Mouse (Mus musculus): Measurements from ENCODE around the gene Dagla. TPM values are rescaled to one million over a fixed set of nuclear protein-coding genes. Genes with fewer than 3 reads are reported as not detected.

The Dagla gene
- total RNA-seq, 2 experiments from 2014 or later = 121 to 142 TPM

- DNase-seq (ENCODE audit: extremely low spot score in 1 of 2, low spot score in 1 of 2) = no peak
These were observed 4.3 kb upstream of the Dagla start for GRCm38 (mm10) chr19:10308990-10309389.

DNA sequence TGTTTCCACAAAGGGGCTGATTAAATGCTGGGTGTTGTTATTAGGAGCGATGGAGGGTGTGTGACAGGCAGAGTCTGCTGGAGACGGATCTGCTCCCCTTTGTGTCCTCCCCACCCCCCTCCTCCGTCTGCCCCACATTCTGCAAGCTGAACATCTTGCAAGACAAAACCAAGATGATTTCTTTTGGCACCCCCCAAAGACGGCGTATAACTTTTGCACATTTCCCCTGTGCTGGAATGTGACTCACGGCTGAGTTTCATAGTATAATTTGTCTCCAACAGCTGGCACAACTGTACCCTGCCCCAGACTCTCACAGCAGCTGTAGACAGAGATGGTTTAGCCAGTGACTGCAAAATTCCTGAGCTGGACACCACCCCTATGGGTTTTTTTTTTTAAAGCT lies 3.3 kb upstream of the Dagla start:
- DNase-seq (ENCODE audit: extremely low spot score in 1 of 2, low spot score in 1 of 2) = no peak

GRCm38 (mm10) chr19:10307351-10307750 lies 2.7 kb upstream of the Dagla start:
- DNase-seq (ENCODE audit: extremely low spot score in 1 of 2, low spot score in 1 of 2) = no peak

DNA sequence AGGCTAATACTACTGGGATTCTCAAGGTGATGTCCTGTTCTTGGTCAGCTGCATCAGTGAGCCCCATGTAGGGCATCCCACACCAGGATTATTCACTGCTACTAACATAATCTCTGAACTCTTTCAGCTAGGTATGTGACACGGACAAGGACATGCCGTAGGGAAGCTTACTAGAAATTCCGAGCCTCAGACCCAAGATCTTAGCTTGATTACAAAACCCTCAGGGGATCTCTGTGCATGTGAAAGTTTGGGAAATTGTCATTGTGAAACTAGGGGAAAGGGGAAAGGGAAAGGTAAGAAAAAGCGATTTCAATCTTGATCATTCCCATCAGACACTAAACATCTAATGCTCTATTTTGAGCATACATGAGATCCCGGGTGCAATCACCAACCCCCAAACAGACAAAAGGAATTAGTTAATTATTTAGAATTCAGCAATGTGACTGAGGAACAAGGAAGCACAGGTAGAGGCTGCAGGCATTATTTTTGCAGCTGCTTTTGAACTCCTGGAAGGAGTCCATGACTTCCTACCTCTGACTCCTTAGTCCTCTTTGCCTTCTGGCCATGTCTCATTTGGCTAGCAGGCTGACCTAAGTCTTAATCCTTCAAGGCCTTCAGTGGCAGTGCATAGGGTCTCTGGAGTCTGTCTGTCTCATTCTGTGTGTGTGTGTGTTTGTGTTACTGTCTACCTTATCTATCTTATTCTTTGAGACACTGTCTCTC lies 2.0 kb upstream of the Dagla start:
- no peak for DNase-seq (ENCODE audit: extremely low spot score in 1 of 2, low spot score in 1 of 2)

GRCm38 (mm10) chr19:10305640-10306039 lies 963 bp upstream of the Dagla start:
- DNase-seq (ENCODE audit: extremely low spot score in 1 of 2, low spot score in 1 of 2) = no peak

- DNase-seq (ENCODE audit: extremely low spot score in 1 of 2, low spot score in 1 of 2) = no peak
These were observed 282 bp downstream of the Dagla start for GRCm38 (mm10) chr19:10304395-10304794.

- DNase-seq (ENCODE audit: extremely low spot score in 1 of 2, low spot score in 1 of 2) = peak in 1 of 2 experiments; percentile 17
These were observed 1.8 kb downstream of the Dagla start for GRCm38 (mm10) chr19:10302852-10303251.

GRCm38 (mm10) chr19:10301866-10302356 lies 2.8 kb downstream of the Dagla start:
- peak in 1 of 2 experiments; percentile 15 for DNase-seq (ENCODE audit: extremely low spot score in 1 of 2, low spot score in 1 of 2)

DNA sequence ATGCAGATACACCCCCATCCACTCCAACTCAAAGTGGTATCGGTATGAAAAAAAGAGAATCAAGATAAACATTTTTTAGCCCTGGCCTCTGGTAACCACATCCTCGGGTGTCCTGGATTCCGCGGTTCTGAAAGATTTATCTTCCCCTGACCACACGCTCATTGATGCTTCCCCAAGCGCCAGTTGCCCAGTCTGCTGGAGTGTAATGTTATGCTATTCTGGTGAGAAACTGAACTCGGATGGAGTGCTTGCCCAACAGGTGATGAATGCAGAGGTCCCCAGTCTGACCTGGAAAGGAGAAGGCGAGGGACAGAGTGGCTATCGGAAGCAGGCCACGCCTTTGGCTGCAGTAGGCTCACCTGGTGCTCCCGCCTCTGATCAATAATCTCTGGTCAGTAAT lies 3.4 kb downstream of the Dagla start:
- peak in 1 of 2 experiments; percentile 10 for DNase-seq (ENCODE audit: extremely low spot score in 1 of 2, low spot score in 1 of 2)

- DNase-seq (ENCODE audit: extremely low spot score in 1 of 2, low spot score in 1 of 2) = peak; percentile 17 to 26
These were observed 3.9 kb downstream of the Dagla start for GRCm38 (mm10) chr19:10300809-10301208.

DNA sequence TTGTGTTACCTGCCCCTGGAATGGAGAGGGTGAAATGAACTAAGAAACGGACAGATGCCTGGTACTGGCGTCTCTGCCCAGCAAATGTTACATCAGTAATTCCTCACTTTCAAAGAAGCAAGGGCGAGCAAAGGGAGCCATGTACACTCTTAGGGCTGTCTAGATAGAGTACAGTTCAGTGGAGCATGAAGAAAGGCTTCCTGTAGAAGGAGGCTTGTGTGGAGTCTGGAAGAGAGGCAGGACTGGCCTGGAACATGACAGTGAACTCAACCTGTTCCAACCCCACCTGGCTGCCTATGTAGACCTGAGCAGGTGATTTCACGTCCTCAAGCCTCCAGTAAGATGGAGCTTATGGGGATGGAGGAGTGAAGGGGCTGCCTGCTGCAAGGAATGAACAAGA lies 6.4 kb downstream of the Dagla start:
- no peak for DNase-seq (ENCODE audit: extremely low spot score in 1 of 2, low spot score in 1 of 2)

- peak; percentile 20 to 35 for DNase-seq (ENCODE audit: extremely low spot score in 1 of 2, low spot score in 1 of 2)
These were observed 7.6 kb downstream of the Dagla start for GRCm38 (mm10) chr19:10297041-10297503.

- peak; percentile 18 to 21 for DNase-seq (ENCODE audit: extremely low spot score in 1 of 2, low spot score in 1 of 2)
These were observed 8.4 kb downstream of the Dagla start for GRCm38 (mm10) chr19:10296306-10296705.

GRCm38 (mm10) chr19:10294631-10295562 lies 9.8 kb downstream of the Dagla start:
- peak in 1 of 2 experiments; percentile 17 for DNase-seq (ENCODE audit: extremely low spot score in 1 of 2, low spot score in 1 of 2)

DNA sequence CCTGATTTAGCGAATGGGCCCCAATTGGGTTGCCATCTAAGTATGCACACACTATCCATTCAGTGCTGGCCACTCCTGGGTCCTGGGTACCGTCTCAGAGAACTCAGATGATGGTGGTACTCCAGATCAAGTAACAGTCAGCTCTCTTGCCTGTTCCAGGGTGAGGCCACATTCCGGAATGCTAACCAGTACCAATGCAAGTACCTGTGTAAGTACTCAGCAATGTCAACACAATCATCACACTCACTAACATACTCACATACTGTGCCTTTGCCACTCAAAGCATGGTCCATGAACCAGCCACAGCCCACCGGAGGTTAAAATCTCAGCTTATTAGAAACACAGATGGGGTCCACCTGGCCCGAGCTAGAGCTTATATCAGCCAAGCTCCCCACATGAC lies 10.7 kb downstream of the Dagla start:
- no peak for DNase-seq (ENCODE audit: extremely low spot score in 1 of 2, low spot score in 1 of 2)

DNA sequence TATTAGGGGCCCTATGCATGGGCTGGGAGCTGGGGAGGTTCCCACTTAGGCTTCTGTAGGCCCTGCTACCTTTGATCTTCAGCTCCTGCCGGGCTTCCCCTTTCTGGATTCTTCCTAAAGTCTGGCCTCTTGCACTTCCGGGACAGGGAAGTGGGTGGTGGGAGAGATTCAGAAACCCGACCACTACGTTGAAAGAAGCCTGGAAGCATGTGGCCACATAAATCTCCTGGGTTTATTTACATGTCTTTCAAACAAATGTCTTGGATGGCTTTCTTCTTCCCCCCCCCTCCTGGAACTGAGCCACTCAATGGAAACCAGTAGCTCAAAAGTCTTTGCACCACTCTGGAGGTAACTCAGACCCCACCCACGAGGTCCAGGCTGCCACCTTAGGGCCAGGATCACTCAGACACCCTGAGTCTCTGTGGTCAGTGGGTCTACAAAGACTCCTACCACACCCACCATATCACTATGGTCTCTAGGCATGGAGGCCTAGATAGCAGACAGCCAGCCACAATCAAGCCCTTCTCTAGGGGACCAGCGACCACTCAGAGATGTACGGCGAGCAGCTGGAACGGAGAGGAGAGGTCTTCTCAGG lies 12.7 kb downstream of the Dagla start:
- DNase-seq (ENCODE audit: extremely low spot score in 1 of 2, low spot score in 1 of 2) = no peak

- DNase-seq (ENCODE audit: extremely low spot score in 1 of 2, low spot score in 1 of 2) = no peak
These were observed 14.3 kb downstream of the Dagla start for GRCm38 (mm10) chr19:10290153-10290945.

- no peak for DNase-seq (ENCODE audit: extremely low spot score in 1 of 2, low spot score in 1 of 2)
These were observed 15.0 kb downstream of the Dagla start for GRCm38 (mm10) chr19:10289609-10290150.

- DNase-seq (ENCODE audit: extremely low spot score in 1 of 2, low spot score in 1 of 2) = no peak
These were observed 16.3 kb downstream of the Dagla start for GRCm38 (mm10) chr19:10288125-10289040.

All from layer of hippocampus, postnatal 25 days (tissue).